Mouse (Mus musculus): ENCODE results near the gene Ptafr. TPM values are rescaled to one million over a fixed set of nuclear protein-coding genes. Genes with fewer than 3 reads are reported as not detected.
"Not testable (repeated sequence)": the region's sequence is repeated elsewhere in the genome, so short reads cannot be mapped to it uniquely, and the experiment has no call there.

Ptafr gene
- polyA plus RNA-seq, 1 experiment from 2014 or later: 0.68 TPM

- whole genome bisulfite sequencing: 86% methylated on average over 3 of the region's 3 CpGs
- Histone ChIP-seq H3K4me1 (no peaks in the 10 kb centered on the region), H3K9me3 (no peaks in the 10 kb centered on the region), H3K27me3 (no peaks in the 10 kb centered on the region), H3K4me3 (no peak overlapping the region), H3K36me3 (no peaks in the 10 kb centered on the region), H3K4me2 (replicated peaks) (no peak overlapping the region), H3K9ac (replicated peaks) (no peak overlapping the region), H3K27ac (replicated peaks) (no peak overlapping the region)
- no peak for ATAC-seq (ENCODE audit: low FRiP score, low read depth)
These were observed 35.9 kb downstream of the Ptafr start for GRCm38 (mm10) chr4:132599764-132600163.

GRCm38 (mm10) chr4:132600465-132600864, 36.6 kb downstream of the Ptafr start:
- Histone ChIP-seq H3K9ac (replicated peaks) (no peak overlapping the region), H3K27me3 (no peaks in the 10 kb centered on the region), H3K4me3 (no peak overlapping the region), H3K4me1 (no peaks in the 10 kb centered on the region), H3K36me3 (no peaks in the 10 kb centered on the region), H3K9me3 (no peaks in the 10 kb centered on the region), H3K4me2 (replicated peaks) (no peak overlapping the region), H3K27ac (replicated peaks) (no peak overlapping the region)
- no peak for ATAC-seq (ENCODE audit: low FRiP score, low read depth)
- 78% methylated on average over 6 of the region's 6 CpGs for WGBS

- not testable (repeated sequence) for H3K9me3 ChIP-seq; H3K27ac ChIP-seq (replicated peaks); H3K27me3 ChIP-seq; H3K9ac ChIP-seq (replicated peaks); H3K4me1 ChIP-seq; H3K4me3 ChIP-seq; H3K4me2 ChIP-seq (replicated peaks); H3K36me3 ChIP-seq; ATAC-seq (ENCODE audit: low FRiP score, low read depth)
- WGBS: 88% methylated on average over 4 of the region's 5 CpGs
These were observed 37.4 kb downstream of the Ptafr start for GRCm38 (mm10) chr4:132601242-132601641.

- Histone ChIP-seq H3K27me3 (no peaks in the 10 kb centered on the region), H3K4me2 (replicated peaks) (no peak overlapping the region), H3K4me3 (no peak overlapping the region), H3K4me1 (no peaks in the 10 kb centered on the region), H3K36me3 (no peaks in the 10 kb centered on the region), H3K27ac (replicated peaks) (no peak overlapping the region), H3K9me3 (no peaks in the 10 kb centered on the region), H3K9ac (replicated peaks) (no peak overlapping the region)
- no peak for ATAC-seq (ENCODE audit: low FRiP score, low read depth)
- WGBS: 83% methylated on average over 4 of the region's 4 CpGs
These were observed 39.6 kb downstream of the Ptafr start for GRCm38 (mm10) chr4:132603468-132603867.

GRCm38 (mm10) chr4:132605816-132606215, 41.9 kb downstream of the Ptafr start:
- H3K9me3 ChIP-seq: no peaks in the 10 kb centered on the region
- no peaks in the 10 kb centered on the region for H3K27me3 ChIP-seq
- WGBS: 87% methylated on average over 5 of the region's 5 CpGs
- no peak overlapping the region for H3K27ac ChIP-seq (replicated peaks)
- no peak overlapping the region for H3K4me2 ChIP-seq (replicated peaks)
- no peaks in the 10 kb centered on the region for H3K36me3 ChIP-seq
- no peaks in the 10 kb centered on the region for H3K4me1 ChIP-seq
- H3K9ac ChIP-seq (replicated peaks): no peak overlapping the region
- no peak for ATAC-seq (ENCODE audit: low FRiP score, low read depth)
- no peak overlapping the region for H3K4me3 ChIP-seq

- H3K27ac ChIP-seq (replicated peaks): no peak overlapping the region
- no peak overlapping the region for H3K4me2 ChIP-seq (replicated peaks)
- H3K4me3 ChIP-seq: no peak overlapping the region
- H3K9me3 ChIP-seq: no peaks in the 10 kb centered on the region
- H3K27me3 ChIP-seq: no peaks in the 10 kb centered on the region
- H3K4me1 ChIP-seq: no peaks in the 10 kb centered on the region
- no peak for ATAC-seq (ENCODE audit: low FRiP score, low read depth)
- H3K9ac ChIP-seq (replicated peaks): no peak overlapping the region
- no peaks in the 10 kb centered on the region for H3K36me3 ChIP-seq
- 55% methylated on average over 4 of the region's 4 CpGs for WGBS
These were observed 44.3 kb downstream of the Ptafr start for GRCm38 (mm10) chr4:132608147-132608546.

GRCm38 (mm10) chr4:132610301-132610984, 46.6 kb downstream of the Ptafr start:
- WGBS: 80% methylated on average over 3 of the region's 3 CpGs
- Histone ChIP-seq H3K4me1 (no peaks in the 10 kb centered on the region), H3K27ac (replicated peaks) (no peak overlapping the region), H3K4me3 (no peak overlapping the region), H3K9ac (replicated peaks) (no peak overlapping the region), H3K9me3 (peaks cover 10% of the 10 kb centered on the region), H3K36me3 (no peaks in the 10 kb centered on the region), H3K4me2 (replicated peaks) (no peak overlapping the region), H3K27me3 (no peaks in the 10 kb centered on the region)
- no peak for ATAC-seq (ENCODE audit: low FRiP score, low read depth)

GRCm38 (mm10) chr4:132611320-132611719, 47.5 kb downstream of the Ptafr start:
- Histone ChIP-seq H3K9ac (replicated peaks) (no peak overlapping the region), H3K4me3 (no peak overlapping the region), H3K27me3 (no peaks in the 10 kb centered on the region), H3K4me1 (no peaks in the 10 kb centered on the region), H3K27ac (replicated peaks) (no peak overlapping the region), H3K36me3 (no peaks in the 10 kb centered on the region), H3K4me2 (replicated peaks) (no peak overlapping the region), H3K9me3 (peaks cover 14% of the 10 kb centered on the region)
- 83% methylated on average over 8 of the region's 8 CpGs for WGBS
- ATAC-seq (ENCODE audit: low FRiP score, low read depth): no peak

- no peak overlapping the region for H3K4me2 ChIP-seq (replicated peaks)
- H3K9ac ChIP-seq (replicated peaks): no peak overlapping the region
- no peak overlapping the region for H3K4me3 ChIP-seq
- H3K9me3 ChIP-seq: peaks cover 14% of the 10 kb centered on the region
- no peaks in the 10 kb centered on the region for H3K27me3 ChIP-seq
- no peak for ATAC-seq (ENCODE audit: low FRiP score, low read depth)
- no peaks in the 10 kb centered on the region for H3K36me3 ChIP-seq
- H3K4me1 ChIP-seq: no peaks in the 10 kb centered on the region
- H3K27ac ChIP-seq (replicated peaks): no peak overlapping the region
- 88% methylated on average over 6 of the region's 6 CpGs for WGBS
These were observed 54.0 kb downstream of the Ptafr start for GRCm38 (mm10) chr4:132617873-132618272.

GRCm38 (mm10) chr4:132618850-132619375, 55.0 kb downstream of the Ptafr start:
- Histone ChIP-seq H3K27me3 (no peaks in the 10 kb centered on the region), H3K36me3 (no peaks in the 10 kb centered on the region), H3K4me2 (replicated peaks) (no peak overlapping the region), H3K4me1 (no peaks in the 10 kb centered on the region), H3K9ac (replicated peaks) (no peak overlapping the region), H3K4me3 (no peak overlapping the region), H3K27ac (replicated peaks) (no peak overlapping the region), H3K9me3 (peaks cover 14% of the 10 kb centered on the region)
- ATAC-seq (ENCODE audit: low FRiP score, low read depth): no peak
- WGBS: 89% methylated on average over 10 of the region's 10 CpGs

- ATAC-seq (ENCODE audit: low FRiP score, low read depth): no peak
- no peak overlapping the region for H3K4me2 ChIP-seq (replicated peaks)
- H3K9ac ChIP-seq (replicated peaks): no peak overlapping the region
- no peak overlapping the region for H3K4me3 ChIP-seq
- H3K4me1 ChIP-seq: no peaks in the 10 kb centered on the region
- H3K27ac ChIP-seq (replicated peaks): no peak overlapping the region
- H3K36me3 ChIP-seq: no peaks in the 10 kb centered on the region
- H3K9me3 ChIP-seq: peaks cover 7% of the 10 kb centered on the region
- H3K27me3 ChIP-seq: no peaks in the 10 kb centered on the region
- 85% methylated on average over 4 of the region's 4 CpGs for WGBS
These were observed 56.3 kb downstream of the Ptafr start for GRCm38 (mm10) chr4:132620134-132620533.

GRCm38 (mm10) chr4:132621287-132622068, 57.6 kb downstream of the Ptafr start:
- H3K36me3 ChIP-seq: no peaks in the 10 kb centered on the region
- 74% methylated on average over 7 of the region's 7 CpGs for WGBS
- H3K4me2 ChIP-seq (replicated peaks): no peak overlapping the region
- no peaks in the 10 kb centered on the region for H3K9me3 ChIP-seq
- no peak overlapping the region for H3K9ac ChIP-seq (replicated peaks)
- H3K27me3 ChIP-seq: no peaks in the 10 kb centered on the region
- no peak for ATAC-seq (ENCODE audit: low FRiP score, low read depth)
- no peaks in the 10 kb centered on the region for H3K4me1 ChIP-seq
- H3K4me3 ChIP-seq: no peak overlapping the region
- no peak overlapping the region for H3K27ac ChIP-seq (replicated peaks)

Measured in midbrain, embryonic 12.5 days (tissue).